Mouse (Mus musculus) bone marrow, adult 2 months (tissue): Measurements from ENCODE around the gene Vps25. TPM values are rescaled to one million over a fixed set of nuclear protein-coding genes. Genes with fewer than 3 reads are reported as not detected.
A peak's percentile ranks its signal among the peaks of the same experiment; 100 is the strongest.

ENCODE experiments used
- H3K27ac ChIP-seq: fragments of 200-500 bp; 2 replicates; pipeline ENCODE4 v1.5.1; 2012; ENCODE audit warnings: low read depth, mild to moderate bottlenecking, control low read depth, inconsistent platforms, low read length; ENCODE audit not compliant: control insufficient read depth, poor library complexity, insufficient read depth
- H3K4me1 ChIP-seq: fragments of 200-500 bp; 2 replicates; pipeline ENCODE4 v1.6.1; 2011; ENCODE audit warnings: low read length; ENCODE audit not compliant: control insufficient read depth, insufficient read depth
- H3K4me3 ChIP-seq: fragments of 200-500 bp; replicated peaks from 2 replicates; pipeline ENCODE3; 2011; ENCODE audit warnings: mild to moderate bottlenecking, low read depth, low read length, control low read depth; ENCODE audit not compliant: control insufficient read depth
- CTCF ChIP-seq: fragments of 200-500 bp; IDR thresholded peaks from 2 replicates; pipeline ENCODE4 v1.5.1; 2011; ENCODE audit warnings: low read length, control low read depth; ENCODE audit not compliant: control insufficient read depth, insufficient read depth
- POLR2A ChIP-seq: fragments of 200-500 bp; IDR thresholded peaks from 2 replicates; pipeline ENCODE4 v1.6.1; 2011; ENCODE audit warnings: low read depth, mild to moderate bottlenecking, control low read depth, low read length, borderline replicate concordance; ENCODE audit not compliant: control insufficient read depth
- WGBS: fragments of 180-500 bp; shearing (Covaris S2); methylation state at CpG from one replicate; pipeline ENCODE4 v1.1.7; 2018; 5-methylcytosine and 5-hydroxymethylcytosine counted together
- polyA plus RNA-seq: library from polyadenylated mRNA; stranded (reverse); fragments of >200 nt; gene quantifications from 2 replicates; pipeline ENCODE4 v1.2.4, GENCODE M21; 2011; ENCODE audit warnings: low replicate concordance; ENCODE audit not compliant: missing spikeins, insufficient read depth, insufficient read length

Vps25 gene
- 71.9 and 86.6 TPM in 2 replicates for polyA plus RNA-seq

DNA sequence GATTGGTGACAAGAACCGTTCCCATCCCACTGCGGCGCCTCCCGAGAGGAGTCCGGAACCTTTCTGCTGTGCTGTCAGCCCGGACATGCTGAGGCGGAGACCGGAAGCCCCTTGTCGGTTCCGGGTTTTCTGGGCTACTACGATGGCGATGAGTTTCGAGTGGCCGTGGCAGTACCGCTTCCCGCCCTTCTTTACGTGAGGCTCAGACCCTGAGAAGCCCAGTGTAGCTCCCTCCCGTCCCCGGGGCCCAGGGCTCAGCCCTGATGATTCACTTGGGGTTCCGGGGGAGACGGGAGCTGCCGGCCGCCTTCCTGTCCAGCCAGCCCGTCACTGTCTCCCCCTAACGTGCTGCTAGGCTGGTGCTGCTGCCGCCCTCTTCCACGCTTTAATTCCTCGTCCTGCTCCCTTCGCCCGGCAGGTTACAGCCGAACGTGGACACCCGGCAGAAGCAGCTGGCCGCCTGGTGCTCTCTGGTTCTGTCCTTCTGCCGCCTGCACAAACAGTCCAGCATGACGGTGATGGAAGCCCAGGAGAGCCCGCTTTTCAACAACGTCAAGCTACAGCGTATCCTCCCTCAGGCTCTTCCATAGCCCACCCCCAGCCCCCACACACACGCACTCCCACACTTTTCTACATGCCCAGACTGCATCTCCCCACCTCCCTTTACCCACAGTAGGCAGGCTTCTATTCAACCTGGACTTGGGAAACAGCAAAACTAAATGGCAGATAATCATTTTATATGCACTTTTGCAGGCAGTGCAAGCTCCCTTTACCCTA is at the start of gene Vps25:
Gene Vps25 (plus strand): TSS at position 95 of the 777 bp plus-strand sequence.
- WGBS: under 1% methylated on average over 40 of the region's 40 CpGs
- no peak for TF ChIP-seq CTCF
- peak; percentile 89 for TF ChIP-seq POLR2A
- no peaks in the 10 kb centered on the region for H3K4me1 ChIP-seq

GRCm38 (mm10) chr11:101211970-101212369 is 41.5 kb upstream of the Vps25 start:
- Histone ChIP-seq H3K27ac (no peak overlapping the region), H3K4me3 (no peak overlapping the region), H3K4me1 (no peaks in the 10 kb centered on the region)
- WGBS: 48% methylated on average over 3 of the region's 3 CpGs
- TF ChIP-seq CTCF: no peak
- TF ChIP-seq POLR2A: no peak

More for the DNA sequence above, at the start of gene Vps25:
- Histone ChIP-seq H3K4me3 (peak within 1 kb of the TSS; percentile 91), H3K27ac (peak within 1 kb of the TSS; percentile 67)

- no peak overlapping the region for H3K27ac ChIP-seq
- H3K4me1 ChIP-seq: no peaks in the 10 kb centered on the region
- TF ChIP-seq POLR2A (no peak), CTCF (no peak)
- no peak overlapping the region for H3K4me3 ChIP-seq
- WGBS: 89% methylated on average over 5 of the region's 5 CpGs
Measured at GRCm38 (mm10) chr11:101216936-101217335, 36.6 kb upstream of the Vps25 start.

DNA sequence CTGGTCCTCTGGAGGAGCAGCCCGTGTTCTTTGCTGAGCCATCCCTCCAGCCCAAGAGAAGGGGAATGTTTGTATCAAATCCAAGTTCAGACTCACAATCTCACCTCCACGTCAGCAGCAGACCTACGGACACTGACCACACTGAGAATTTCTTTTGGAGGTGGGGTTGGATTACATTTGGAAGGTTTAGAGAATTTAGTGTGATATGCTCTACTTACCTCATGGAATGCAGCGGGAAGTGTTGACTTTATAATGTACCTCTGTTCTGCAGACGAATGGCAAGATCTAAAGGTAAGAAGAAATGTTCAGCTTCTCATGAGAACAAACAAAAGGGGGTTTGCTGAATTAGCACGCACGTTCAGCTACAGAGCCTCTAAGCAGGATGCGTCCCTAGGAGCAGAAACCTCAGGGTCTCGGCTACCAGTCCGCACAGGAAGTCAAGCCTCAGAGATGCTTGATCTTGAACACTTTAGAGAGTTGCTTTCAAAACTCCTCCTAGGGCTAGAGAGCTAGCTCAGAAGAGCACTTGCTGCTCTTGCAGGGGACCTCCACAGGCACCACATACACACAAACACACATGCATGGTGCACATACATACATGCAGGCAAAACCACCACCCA is 35.0 kb upstream of the Vps25 start:
- Histone ChIP-seq H3K4me3 (no peak overlapping the region), H3K27ac (no peak overlapping the region), H3K4me1 (no peaks in the 10 kb centered on the region)
- WGBS: 80% methylated on average over 10 of the region's 10 CpGs
- TF ChIP-seq POLR2A (no peak), CTCF (no peak)

DNA sequence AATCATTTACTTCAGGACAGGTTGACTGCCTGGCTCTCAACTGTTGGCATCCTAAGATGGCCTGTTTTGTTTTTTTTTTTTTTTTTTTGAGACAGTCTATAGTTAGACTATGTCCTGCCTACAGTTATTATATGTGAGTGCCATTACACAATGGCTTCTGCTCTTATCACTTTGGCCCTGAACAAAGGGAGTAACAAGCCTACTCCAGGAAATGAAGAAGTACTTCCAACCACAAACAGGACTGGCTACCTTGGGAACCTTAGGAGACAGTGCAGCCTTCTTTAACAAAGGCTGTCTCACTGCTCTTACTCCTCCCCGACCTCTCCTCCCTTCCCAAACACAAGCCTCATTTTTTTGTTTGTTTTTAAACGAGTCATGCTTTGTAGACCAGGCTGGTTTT is 32.7 kb upstream of the Vps25 start:
- Histone ChIP-seq H3K4me3 (no peak overlapping the region), H3K4me1 (no peaks in the 10 kb centered on the region; the same call in 1 of the 2 replicates), H3K27ac (no peak overlapping the region)
- TF ChIP-seq POLR2A (no peak), CTCF (no peak)
- 53% methylated on average over 2 of the region's 2 CpGs for WGBS

DNA sequence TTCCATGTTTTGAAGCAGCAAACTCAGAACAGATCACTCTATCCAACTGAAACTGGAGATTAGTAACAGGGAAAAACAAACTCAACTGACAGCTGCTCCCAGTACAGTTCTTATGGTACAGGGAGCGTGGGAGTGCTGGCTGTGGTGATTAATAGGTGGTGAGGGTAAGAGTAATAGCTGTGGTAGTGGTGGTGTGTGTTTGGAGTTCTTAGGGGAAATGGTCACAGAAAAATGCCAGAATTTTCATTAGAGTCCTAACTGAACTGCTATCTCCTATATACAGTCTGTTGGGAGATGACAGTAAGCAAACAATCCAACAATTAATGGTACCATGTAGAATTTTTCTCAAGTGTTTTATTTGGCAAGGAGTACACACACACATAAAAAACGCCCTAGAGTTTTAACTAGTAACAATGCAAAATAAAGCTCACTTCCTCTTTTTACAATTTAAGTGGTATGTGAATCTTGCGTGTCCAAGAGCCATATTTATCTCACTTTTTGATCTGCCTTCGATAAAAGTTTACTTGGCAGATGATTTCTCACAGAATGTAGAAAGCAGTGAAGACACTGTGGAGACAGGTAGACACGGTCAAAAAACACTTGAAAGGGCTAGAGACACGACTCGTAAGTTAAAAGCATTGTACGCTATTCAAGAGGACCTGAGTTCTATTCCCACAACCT is 32.1 kb upstream of the Vps25 start:
- no peak for TF ChIP-seq CTCF
- no peak for TF ChIP-seq POLR2A
- Histone ChIP-seq H3K27ac (no peak overlapping the region), H3K4me1 (no peaks in the 10 kb centered on the region; the same call in 1 of the 2 replicates), H3K4me3 (no peak overlapping the region)
- WGBS: 43% methylated on average over 8 of the region's 8 CpGs

- no peak overlapping the region for H3K27ac ChIP-seq
- 55% methylated on average over 3 of the region's 3 CpGs for WGBS
- TF ChIP-seq POLR2A (no peak), CTCF (no peak)
- no peaks in the 10 kb centered on the region; the same call in 1 of the 2 replicates for H3K4me1 ChIP-seq
- H3K4me3 ChIP-seq: no peak overlapping the region
Measured at GRCm38 (mm10) chr11:101224337-101224736, 29.2 kb upstream of the Vps25 start.
